16 mouse cellular contexts compared by ENCODE assay signal in genomic region chr8:31436445-31437191, GRCm38 (mm10).
DNase-seq lines count a peak whose midpoint lies in the region; TF ChIP-seq lines count a peak whose summit lies in the region.
"Had no signal": no experiment of that assay in that cellular context is flagged by ENCODE, and none has a peak within 500 bp of the region (broad histone marks: within the 10 kb centered on the region; RNA-seq: fewer than 3 reads in every experiment).

No protein-coding gene starts in this region.

- intact Hi-C loops in gastrocnemius, adult 2 months (cut with DNase I): no loop called here
- intact Hi-C loops in gastrocnemius, postnatal 36 days (cut with DNase I): no loop called here

- H3K27ac ChIP-seq in gastrocnemius, adult 2 months: no peak overlapping the region
- H3K27ac ChIP-seq: embryonic facial prominence, embryonic 15.5 days; forebrain, embryonic 13.5 days; heart, embryonic 15.5 days; limb, embryonic 10.5 days; liver, embryonic 13.5 days had no signal

- no peak for TF ChIP-seq CTCF in gastrocnemius, adult 2 months (IDR thresholded peaks at IDR 0.05)

- no peak overlapping the region for H3K4me3 ChIP-seq in gastrocnemius, adult 2 months
- H3K4me3 ChIP-seq: embryonic facial prominence, embryonic 15.5 days; forebrain, embryonic 13.5 days; heart, embryonic 15.5 days; limb, embryonic 10.5 days; liver, embryonic 13.5 days; megakaryocyte, embryonic 14.5 days had no signal

- peak; percentile 38 for DNase-seq in gastrocnemius, adult 2 months
- no peak for DNase-seq in gastrocnemius, postnatal 36 days
- peak; percentile 11 for DNase-seq in ovary, postnatal 14 days (ENCODE audit: low spot score)
- no peak for DNase-seq in ovary, postnatal 36 days (ENCODE audit: low spot score)
- peak; percentile 17 for DNase-seq in gastrocnemius, postnatal 25 days
- DNase-seq in urinary bladder, postnatal 14 days (ENCODE audit: low spot score): no peak
- DNase-seq in lung, postnatal 4 days: no peak
- no peak for DNase-seq in layer of hippocampus, adult 9-11 months
- DNase-seq: cerebellum, adult 8-10 months; layer of hippocampus, postnatal 36 days; liver, embryonic 13.5 days had no signal

Comparison
In these comparisons a context has a peak if more than half of its experiments do, and no peak if none do; other contexts are left out.
1. DNase-seq: peak in gastrocnemius, adult 2 months (single experiment), ovary, postnatal 14 days (single experiment) and gastrocnemius, postnatal 25 days (single experiment); none in gastrocnemius, postnatal 36 days (0 of 2), ovary, postnatal 36 days (single experiment), urinary bladder, postnatal 14 days (single experiment), lung, postnatal 4 days (0 of 2) and layer of hippocampus, adult 9-11 months (single experiment).